Mouse (Mus musculus): ENCODE results near the gene Bag5.

DNA sequence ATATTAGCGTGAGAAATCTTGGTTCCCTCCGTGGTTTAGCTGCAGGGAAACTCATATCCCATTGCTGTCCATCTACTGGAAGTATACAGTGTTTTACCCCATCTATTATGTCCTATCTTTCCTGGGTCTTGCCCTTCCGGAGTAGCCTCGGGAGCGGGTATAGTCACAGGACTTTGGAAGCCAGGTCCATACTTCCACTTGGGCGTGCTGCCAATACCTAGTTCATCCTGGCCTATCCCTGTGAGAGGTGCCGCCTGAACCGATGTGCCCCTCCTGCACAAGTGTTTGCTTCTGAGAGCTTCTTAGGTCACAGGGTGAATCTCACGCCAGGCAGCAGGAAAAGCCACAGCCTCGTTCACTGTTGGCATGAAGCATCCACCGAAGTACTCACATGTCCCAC, 23.6 kb downstream of the Bag5 start:
- TF ChIP-seq MAFK (IDR thresholded peaks at IDR 0.05; ENCODE audit: insufficient replicate concordance, low read length) (no peak), CTCF (conservative IDR thresholded peaks at IDR 0.05 in 1 of 2, IDR thresholded peaks at IDR 0.05 in 1 of 2; ENCODE audit: low read depth in 2 of 2, low read length in 2 of 2) (no peak), POLR2A (IDR thresholded peaks at IDR 0.05; ENCODE audit: low read depth, low read length) (no peak), ELF1 (IDR thresholded peaks at IDR 0.05; ENCODE audit: low read depth, low read length) (no peak), MAX (IDR thresholded peaks at IDR 0.05; ENCODE audit: low read length) (no peak), MYC (IDR thresholded peaks at IDR 0.05; ENCODE audit: low read depth, low read length) (no peak), EP300 (IDR thresholded peaks at IDR 0.05; ENCODE audit: low read length) (no peak)

Measured in CH12.LX (cell line).